Mouse (Mus musculus) cerebellum, adult 18-20 months (tissue): ENCODE results near the gene R3hcc1l.
A peak's percentile ranks its signal among the peaks of the same experiment; 100 is the strongest.

ENCODE experiments used
- DNase-seq, 2 experiments: peaks; one replicate each; pipeline ENCODE4 v3.0.0; 2021

R3hcc1l gene

DNA sequence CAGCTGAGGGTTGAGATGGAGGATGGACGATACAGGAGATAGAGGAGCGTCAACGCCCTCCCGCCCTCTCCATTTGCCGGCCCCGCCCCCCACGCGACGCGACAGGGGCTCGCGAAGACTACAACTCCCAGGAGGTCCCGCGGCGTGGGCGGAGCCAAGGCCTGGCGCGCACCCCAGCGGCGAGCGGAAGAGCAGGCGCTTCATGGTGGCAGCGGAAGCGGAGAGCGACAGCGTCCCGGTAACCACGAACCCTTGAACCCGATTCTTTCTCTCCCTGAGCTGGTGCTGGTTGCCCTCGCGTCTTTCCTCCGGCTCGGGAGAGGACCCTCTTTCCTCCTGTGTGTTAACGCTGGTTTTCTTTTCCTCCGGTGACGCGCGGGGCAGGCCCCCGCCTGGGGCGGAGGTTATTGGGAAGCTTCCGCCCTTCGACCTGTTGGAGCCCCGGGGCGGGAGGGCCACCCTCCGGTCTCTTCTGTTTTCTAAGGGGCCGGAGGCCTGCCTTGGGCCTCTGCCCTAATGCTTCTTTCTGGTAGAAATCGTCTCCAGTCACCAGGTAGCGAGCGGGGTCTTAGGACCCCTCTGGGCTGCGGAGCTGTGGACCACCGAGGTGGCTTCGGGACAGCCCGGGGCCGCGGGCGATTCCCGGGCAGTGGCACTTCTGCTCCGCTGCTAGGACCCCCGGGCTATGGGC, at the start of gene R3hcc1l:
TSS of gene R3hcc1l (plus strand) at position 140 of the 691 bp plus-strand sequence.
- DNase-seq = peak; percentile 97 to 100

DNA sequence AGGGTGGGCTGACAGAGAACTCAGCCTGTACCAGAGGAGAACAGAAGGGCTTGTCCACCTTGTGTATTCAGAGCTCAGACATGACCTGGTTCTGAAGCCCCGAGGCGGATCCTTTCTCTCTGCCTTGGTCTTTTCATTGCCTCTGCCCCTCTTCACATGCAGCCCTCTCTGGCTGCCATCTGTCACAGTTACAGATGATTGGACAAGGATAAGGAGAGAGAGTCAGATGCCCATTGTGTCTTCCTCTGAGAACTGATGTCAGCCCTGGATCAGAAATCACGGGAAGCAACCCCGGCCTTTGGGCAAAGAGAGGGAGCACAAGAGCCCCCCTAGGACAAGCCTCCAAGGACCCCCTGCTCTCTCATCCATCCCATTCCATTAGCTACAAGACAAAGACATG, 47.0 kb upstream of the R3hcc1l start:
- DNase-seq = peak; percentile 10 to 28

DNA sequence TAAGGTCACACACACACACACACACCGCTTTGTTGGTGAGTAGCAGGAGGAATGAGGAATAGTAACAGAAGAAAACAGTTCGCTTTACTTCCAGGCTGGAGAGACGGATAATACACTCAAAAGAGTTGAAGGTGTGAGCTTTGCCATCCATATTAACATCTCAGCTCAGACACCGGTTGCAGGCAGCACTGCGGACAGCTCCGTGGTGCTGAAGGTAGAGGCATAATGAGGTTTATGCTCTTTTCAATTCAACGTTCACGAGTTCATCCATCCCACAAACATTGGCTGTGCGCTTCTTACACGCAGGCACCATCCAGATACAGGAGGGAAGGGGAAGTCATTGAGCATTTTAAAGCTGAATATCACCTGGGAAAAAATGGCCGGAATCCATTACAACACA, 45.7 kb upstream of the R3hcc1l start:
- no peak for DNase-seq

DNA sequence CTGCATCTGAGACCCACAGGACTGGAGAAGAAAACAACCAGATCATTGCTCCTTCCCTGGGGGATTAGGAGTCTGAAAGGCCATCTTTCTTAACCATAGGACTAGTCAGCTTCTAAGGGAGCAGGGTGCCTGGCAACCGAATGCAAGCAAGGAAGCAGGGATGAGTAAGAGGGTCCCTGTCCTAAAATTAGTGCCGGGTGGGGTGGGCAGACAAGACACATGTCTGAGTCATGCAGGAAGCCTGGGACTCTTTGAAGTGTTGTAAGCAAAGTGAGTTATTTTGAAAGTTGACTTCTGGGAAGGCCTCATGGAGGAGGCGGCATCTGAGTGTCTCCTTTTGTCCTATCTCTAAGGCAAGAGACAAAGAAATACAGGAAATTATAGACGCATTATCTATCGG, 40.8 kb upstream of the R3hcc1l start:
- no peak for DNase-seq

DNA sequence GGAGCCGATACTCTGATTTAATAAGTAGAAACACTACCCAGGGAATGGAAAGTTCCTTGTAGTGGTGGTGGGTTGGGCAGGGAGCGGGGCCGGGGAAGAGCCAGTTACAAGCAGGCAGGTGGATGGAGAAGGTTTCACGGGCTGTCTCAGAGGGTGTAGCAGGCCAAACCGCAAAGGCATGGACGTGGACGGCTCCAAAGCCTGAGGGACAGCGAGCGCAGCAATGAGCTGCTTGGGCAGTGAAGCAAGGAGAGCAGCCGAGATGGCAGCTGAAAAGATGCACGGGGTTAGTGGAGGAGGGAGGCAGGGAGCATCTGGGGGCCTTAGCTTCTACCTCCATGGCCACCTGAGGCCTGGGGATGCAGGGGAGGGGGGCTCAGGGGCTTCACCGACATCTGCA, 40.3 kb upstream of the R3hcc1l start:
- DNase-seq = no peak

DNA sequence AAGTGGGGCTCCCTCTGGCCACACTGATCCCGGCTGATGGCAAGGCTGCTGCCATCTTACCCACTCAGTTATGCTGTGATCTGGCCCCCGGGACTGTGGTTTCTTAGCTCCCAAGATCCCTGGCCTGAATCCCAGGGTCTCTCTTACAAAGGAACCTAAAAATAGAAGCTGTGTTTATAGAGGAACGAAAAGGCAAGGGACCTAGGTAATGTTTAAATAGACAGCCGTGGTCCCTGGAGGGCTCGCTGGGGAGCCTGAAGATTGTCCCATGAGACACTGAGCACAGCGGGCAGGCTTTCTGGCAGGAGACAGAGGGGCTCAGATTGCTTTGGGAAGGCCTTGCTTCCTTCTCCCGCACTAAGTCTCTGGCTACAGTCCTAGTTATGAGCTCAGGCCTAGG, 33.1 kb upstream of the R3hcc1l start:
- DNase-seq = no peak

DNA sequence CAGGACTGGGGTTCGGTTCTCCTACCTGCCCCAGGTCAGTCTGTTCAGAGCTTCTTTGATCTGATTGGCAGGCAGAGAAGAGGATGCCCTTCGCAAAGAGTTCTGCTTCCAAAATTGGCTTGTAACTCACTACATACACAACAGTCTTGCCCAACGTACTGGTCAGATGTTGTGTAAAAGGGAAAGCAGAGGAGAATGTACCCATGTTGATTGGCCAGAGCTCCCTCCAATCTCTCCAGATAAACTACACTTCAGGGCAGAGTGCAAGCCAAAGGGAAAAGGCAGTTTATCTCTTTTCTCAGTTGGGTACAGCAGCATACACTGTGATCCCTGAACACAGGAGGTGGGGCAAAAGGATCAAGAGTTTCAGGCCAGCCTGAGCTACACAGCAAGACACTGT, 31.3 kb upstream of the R3hcc1l start:
- no peak for DNase-seq

DNA sequence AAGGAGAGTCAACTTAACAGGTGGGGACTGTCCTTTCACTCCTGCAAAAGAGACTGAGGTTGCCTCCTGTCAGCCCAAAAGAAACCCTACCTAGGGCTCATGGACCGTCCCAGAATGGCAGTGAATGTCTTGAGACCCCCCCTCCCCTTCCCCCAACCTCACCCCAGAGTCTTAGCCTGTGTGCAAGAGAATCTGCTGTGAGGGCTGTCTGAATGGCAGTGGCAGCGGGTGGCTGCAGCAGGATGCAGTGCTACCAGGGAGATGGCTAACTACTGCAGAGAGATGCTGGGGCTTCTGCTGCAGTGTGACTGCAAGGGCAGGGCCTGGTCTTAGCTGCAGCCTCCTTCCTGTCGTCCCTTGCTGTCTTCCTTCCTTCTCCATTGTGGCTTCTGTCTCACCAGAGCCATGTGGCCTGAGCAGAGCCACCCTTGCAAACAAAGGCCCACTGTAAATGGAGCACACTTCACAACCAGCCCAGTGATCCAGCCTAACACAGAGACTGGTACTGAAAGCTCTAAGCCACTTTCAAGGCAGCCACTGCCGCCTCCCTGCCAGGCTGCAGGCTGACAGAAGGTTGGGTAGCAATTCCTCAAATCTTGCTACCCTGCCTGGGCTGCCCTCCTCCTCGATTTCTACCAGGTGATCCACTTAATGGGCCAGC, 25.2 kb upstream of the R3hcc1l start:
- DNase-seq = peak in 1 of 2 experiments; percentile 4

DNA sequence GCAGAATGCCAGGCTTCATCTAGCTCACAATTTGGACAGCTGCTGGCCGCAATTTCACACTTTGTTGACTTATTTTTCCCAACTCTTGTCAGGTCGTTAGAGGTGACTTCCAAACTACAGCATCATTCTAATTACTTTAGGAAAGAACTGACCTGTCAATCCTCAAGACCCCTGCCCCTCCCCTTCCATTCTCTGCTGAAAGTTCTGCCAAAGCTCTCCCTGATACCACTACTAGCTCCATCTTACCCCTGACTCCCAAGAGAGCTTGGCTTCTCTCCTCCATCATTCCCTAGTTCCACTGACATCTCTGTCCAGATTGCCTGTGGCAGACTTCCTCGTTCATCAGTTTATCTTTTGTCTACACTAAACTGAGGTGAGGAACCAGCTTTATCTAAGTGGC, 14.4 kb upstream of the R3hcc1l start:
- DNase-seq = no peak

DNA sequence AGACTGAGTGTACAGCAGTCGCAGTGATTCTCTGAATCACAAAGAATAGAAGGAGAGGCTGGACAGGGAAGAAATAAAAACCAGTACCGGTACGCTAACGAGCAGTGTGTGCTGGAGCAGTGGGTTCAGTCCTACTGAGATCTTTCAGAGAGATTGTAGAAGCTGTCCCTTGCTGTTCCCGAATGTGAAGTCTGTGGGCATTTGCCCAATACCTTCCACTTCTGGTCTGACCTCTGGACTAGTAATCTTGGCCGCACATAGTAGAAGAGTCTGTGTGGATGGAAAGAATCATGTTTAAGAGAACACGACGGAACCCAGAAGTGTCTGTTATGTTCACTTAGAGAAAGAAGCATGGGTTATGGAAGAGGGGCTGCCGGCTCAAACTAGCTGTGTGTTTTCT, 8.9 kb upstream of the R3hcc1l start:
- DNase-seq = no peak

DNA sequence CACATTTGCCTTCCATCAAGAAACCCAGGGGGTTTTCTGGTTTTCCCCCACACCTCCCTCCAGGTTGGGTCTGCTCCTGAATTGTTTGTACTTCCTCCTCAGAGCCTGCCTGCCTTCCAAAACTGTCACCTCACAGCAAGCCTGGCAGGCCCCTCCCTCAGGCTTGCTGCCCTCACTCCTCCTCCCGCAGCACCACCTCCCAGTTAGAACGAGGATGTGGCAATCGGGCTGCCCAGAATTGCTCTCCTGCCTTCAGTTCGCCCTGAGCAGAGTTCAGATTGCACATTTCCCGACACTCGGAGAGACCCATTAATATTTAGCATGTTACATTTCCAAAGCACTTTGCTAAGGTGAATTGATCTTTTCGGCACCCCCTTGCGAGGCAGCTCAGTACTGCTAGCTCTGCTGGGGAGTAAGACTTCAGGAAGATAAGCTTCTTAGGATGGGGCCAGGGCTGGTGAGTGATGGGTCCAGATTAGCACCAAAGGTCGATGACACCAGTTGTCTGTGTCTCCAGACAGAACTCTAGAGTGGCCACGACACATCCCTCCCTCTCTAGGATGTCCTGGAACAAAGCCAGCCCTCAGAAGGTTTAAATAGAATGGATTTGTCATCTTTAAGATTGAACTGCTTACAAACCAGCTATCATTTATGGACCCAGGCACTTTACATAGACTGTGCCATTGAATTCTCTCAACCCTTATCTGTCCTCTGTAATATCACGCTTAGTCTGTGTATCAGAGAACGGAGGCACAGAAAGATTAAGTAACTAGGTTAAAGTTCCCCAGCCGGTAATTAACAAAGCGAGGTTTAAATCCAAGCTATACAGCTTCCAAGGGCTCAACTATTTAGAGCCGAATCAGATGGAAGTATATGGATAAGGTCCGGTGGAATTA, 8.0 kb upstream of the R3hcc1l start:
- no peak for DNase-seq

DNA sequence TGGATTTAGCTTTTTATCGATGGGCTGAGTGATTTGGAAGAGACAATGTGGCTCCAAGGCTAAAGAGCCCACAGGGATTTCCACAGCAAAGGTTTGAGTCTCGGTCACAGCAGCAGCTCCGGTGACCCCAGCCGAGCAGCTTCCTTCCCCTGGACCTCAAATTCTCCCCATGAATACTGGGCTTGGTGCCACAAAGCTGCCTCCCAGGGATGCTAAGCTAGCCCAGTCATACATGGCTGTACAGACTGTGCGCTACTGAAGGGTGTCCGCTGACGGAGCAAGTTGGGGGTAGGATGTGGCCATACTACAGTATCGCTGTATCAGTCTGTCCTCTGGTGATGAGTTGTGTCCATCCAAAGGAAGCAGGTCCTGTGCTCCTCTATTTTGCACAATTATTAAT, 2.9 kb upstream of the R3hcc1l start:
- no peak for DNase-seq

DNA sequence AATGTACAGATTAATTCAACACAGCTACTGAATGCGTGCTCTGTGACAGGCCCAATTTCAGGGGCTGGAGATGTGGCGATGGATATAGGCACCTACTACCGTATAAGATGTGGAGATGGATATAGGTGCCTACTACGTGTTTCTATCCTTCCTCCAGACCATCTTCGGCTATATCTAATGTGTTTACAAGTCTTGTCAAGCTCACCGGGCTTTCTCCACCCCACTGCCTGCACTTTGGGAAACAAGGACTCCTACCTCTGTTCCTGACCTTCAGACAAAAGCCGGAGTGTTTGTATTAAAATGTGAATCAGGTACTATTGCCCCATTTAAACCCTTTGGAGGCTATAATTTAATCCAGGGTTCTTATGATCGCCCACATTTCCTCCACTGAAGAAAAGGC, 2.4 kb upstream of the R3hcc1l start:
- no peak for DNase-seq

DNA sequence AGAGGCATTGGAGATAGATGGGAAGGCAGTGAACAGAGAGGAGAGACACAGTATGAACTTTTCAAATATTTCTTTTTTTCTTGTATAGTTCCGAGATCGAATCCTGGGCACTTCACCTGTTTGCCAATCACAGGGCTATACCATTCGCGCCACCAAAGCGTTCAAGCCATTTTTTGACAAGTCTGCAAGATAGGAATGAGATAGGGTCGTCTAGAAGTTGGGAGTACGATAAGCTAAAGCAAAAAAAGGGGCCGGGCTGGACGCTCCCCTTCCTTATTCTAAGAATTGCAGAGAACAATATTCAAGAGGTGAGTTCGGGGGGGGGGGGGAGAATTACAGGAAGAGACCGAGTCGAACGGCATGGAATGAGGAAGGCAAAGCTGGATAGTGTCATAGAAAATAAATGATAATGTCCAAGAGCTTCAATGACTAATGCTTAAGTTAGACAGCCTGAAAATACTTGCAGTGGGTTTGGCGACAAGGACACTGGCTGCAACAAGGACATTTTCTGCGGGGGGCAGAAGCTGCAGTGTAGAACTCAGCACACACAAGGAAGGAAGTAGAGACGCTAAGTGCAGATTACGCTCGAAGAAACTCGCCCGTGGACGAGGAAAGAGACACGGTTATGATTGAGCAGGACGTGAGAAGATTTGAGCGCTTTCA, 471 bp upstream of the R3hcc1l start:
- DNase-seq = peak in 1 of 2 experiments; percentile 29

DNA sequence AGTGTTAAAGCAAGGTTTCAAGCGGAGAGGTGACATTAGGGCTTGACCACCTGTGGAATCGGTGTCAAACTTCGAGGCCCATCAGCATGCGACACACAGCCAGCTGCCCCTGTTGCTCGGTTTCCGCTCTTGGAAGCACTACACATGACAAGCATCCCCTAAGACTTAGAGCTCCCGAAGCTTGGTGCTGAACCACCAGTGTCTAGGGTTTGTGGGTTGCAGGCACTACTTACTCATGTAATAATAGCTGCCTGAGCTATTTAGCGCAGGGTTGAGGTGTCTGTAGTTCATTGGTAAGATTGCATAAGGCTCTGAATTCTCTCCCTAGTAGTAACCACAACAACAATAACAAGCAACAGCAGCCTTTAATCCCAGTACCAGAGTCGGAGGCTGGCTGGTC, 1.2 kb downstream of the R3hcc1l start:
- peak in 1 of 2 experiments; percentile 23 for DNase-seq

DNA sequence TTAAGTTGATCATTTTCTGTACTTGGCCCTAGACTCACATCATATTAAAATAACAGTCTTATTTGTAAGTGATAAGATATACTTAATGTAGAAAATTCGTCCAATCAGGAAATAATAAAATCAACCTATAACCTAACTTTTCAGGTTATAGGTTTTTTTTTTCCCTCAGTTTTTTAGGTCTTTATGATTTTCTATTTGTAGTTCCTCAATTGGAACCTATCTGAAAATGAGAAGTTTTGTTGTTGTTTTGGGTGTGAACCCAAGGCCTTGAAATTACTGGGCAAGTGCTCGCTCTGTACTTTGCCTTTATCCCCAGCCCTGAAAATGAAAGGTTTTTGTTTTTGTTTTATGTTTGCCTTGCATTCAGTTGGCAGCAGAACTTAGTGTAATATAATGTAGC, 6.1 kb downstream of the R3hcc1l start:
- DNase-seq = no peak

DNA sequence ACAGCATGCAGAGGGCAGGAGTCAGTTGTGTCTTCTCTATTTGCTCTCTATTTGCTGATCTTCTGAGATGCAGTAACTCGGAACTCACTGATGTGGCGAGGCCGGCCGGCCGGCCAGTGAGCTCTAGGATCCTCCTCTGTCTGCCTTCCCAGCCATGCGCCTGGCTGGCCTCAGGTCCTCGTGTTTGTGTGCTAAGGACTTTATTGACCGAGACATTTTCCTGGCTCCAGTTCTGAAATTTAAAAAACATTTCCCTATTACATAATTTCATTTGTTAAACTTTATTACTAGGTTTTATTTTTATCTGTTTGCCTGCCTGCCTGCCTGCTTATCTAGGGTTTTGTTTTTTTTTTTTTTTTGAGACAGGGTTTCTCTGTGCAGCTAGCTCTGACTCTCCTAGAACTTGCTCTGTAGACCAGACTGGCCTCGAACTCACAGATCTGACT, 11.5 kb downstream of the R3hcc1l start:
- DNase-seq = no peak

DNA sequence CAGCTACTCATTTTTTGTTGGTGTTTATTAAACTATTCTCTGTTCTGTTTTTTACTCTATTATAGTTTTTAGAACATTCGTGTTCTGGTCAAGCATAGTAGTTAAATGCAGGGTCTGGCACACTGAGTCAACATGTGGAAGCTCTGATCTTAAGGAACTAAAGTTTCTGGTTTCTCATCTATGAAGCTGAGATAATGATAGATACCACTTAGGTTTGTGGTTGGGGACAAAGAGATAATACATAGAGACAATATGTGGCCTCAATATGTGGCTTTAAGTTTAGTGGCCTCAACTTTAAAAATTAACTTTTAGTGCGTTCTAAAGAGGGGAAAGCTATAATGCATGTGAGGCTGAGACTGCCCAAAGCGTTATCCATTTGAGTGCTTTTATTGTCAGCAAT, 15.9 kb downstream of the R3hcc1l start:
- no peak for DNase-seq

DNA sequence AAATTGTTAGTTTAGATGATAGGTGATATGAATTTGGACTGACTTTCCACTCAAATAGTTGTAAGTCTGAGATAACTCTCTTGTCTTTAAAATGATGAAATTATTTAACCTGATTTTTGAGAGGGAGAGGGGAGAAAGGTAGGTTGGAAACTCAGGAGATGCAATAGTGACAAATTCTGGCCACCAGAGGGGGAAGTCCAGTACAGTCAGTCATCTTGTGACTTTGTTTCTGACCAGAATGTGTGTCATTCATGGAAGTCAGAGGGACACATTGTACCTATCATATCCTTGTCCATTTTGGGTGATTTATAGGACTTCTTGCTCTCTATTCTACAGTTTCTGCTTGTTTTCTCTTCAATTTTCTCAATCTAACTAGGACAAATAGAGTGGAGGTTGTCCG, 19.0 kb downstream of the R3hcc1l start:
- no peak for DNase-seq

DNA sequence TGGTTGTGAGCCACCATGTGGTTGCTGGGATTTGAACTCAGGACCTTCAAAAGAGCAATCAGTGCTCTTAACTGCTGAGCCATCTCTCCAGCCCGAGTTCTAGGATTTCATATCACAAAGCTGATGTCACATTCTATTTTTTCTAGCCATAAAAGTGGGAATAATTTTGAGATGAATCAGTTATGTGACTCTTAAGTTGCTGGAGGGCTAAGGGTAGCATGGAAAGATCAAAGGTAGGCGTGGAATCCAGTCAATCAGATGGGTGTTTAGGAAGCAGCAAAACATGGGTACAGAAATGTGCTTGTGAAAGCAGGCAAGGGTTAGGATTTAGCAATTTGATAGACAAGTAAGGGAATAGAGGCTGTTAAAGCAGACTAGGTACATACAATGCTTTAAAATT, 20.4 kb downstream of the R3hcc1l start:
- DNase-seq = no peak

DNA sequence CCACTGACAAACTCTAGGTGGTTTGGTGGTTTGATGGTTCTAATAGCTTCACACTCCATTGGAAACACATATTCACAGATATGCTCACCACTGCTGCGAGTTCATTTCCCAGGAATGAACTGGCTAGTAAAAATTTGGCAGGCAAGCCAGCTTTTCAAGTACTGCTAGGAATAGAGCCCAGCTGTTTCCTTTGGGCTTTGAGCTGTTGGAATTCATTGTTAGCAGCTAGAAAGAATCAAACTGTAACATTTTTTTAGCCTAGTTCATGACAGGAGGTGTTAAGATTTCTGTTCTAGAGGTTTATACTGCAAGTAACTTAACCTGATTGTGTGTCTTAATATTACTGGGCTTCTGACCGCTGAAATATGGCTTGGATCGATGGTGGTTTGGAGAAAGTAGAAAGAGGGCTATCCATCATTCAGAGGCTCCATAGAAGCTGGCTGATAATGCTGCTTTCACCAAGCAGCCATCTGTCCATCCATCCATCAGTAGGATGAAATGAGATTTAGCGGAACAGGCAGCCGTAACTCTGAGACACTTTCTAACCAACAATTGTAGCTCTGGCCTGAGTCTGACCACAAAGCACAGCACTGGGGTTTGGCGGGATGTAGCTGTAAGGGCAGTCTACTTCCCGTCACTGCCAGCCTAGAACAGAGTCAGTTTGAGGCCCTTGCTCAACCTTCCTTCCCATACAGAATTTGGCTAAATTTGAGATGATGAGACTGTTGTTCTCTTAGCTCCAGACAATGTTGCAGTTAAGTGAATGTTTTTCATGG, 21.0 kb downstream of the R3hcc1l start:
- DNase-seq = no peak

DNA sequence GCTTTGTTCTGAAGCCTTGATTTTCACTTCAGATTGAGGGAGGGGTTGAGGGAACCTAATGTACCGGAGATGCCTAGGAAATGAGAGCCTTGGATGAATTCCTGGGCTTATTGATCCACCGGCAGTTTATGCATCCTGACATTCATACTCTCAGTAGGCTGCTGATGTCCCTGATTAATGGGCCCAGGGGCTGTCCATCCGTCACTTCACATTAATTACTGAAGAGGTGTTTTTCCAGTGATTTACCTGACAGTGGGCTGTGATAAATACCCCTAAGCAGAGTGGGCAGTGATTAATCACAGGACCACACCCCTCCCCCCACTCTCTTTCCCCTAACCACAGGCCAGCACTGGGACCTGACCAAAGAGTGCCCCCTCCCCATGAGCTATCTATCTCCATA, 22.1 kb downstream of the R3hcc1l start:
- DNase-seq = no peak
